Mouse (Mus musculus) ES-Bruce4 (cell line): Measurements from ENCODE around the gene Atp13a2. TPM values are rescaled to one million over a fixed set of nuclear protein-coding genes. Genes with fewer than 3 reads are reported as not detected.

Experiments
- H3K27ac ChIP-seq: 2 replicates; pipeline ENCODE4 v1.5.1; 2012; ENCODE audit warnings: low read length, inconsistent platforms; ENCODE audit not compliant: insufficient read depth
- H3K27me3 ChIP-seq: 2 replicates; pipeline ENCODE4 v1.6.1; 2012; ENCODE audit warnings: mild to moderate bottlenecking, low read length, inconsistent platforms; ENCODE audit not compliant: control insufficient read depth, poor library complexity, insufficient read depth, severe bottlenecking
- H3K36me3 ChIP-seq: 2 replicates; pipeline ENCODE4 v1.6.1; 2012; ENCODE audit warnings: inconsistent platforms, mild to moderate bottlenecking, low read length, moderate library complexity; ENCODE audit not compliant: control insufficient read depth, poor library complexity, insufficient read depth, severe bottlenecking
- H3K4me1 ChIP-seq: one replicate; pipeline ENCODE4 v1.8.1; 2011; ENCODE audit warnings: low read length; ENCODE audit not compliant: control insufficient read depth, insufficient read depth
- H3K4me3 ChIP-seq: 2 replicates; pipeline ENCODE4 v1.5.1; 2011; ENCODE audit warnings: low read depth, mild to moderate bottlenecking, low read length
- H3K9ac ChIP-seq: 2 replicates; pipeline ENCODE4 v1.6.1; 2012; ENCODE audit warnings: low read depth, mild to moderate bottlenecking, inconsistent platforms; ENCODE audit not compliant: poor library complexity, severe bottlenecking
- H3K9me3 ChIP-seq: replicated peaks from 2 replicates; pipeline ENCODE4 v1.6.1; 2012; ENCODE audit warnings: mild to moderate bottlenecking, low read length, inconsistent platforms; ENCODE audit not compliant: control insufficient read depth, poor library complexity, insufficient read depth, severe bottlenecking
- CTCF ChIP-seq: IDR thresholded peaks from one replicate; pipeline ENCODE4 v1.8.1; 2011; ENCODE audit warnings: low read depth, low read length
- EP300 ChIP-seq: IDR thresholded peaks from 2 replicates; pipeline ENCODE4 v1.6.1; 2011; ENCODE audit warnings: low read depth, low read length; ENCODE audit not compliant: insufficient read depth
- POLR2A ChIP-seq: IDR thresholded peaks from one replicate; pipeline ENCODE4 v1.8.1; 2011; ENCODE audit warnings: low read length; ENCODE audit not compliant: insufficient read depth
- polyA plus RNA-seq: library from polyadenylated mRNA; stranded (reverse); fragments of >200 nt; gene quantifications from 2 replicates; pipeline ENCODE4 v1.2.4, GENCODE M21; 2011; ENCODE audit warnings: low read depth; ENCODE audit not compliant: missing spikeins, insufficient read depth, insufficient read length

The Atp13a2 gene
- polyA plus RNA-seq, 1 experiment: 16.8 TPM

- no peaks in the 10 kb centered on the region for H3K36me3 ChIP-seq
- TF ChIP-seq POLR2A (no peak), CTCF (no peak), EP300 (no peak)
- H3K27ac ChIP-seq: no peak overlapping the region
- H3K27me3 ChIP-seq: no peaks in the 10 kb centered on the region
- H3K9ac ChIP-seq: peak overlapping the region; percentile 23; the same call in 1 of the 2 replicates
- H3K4me3 ChIP-seq: peak overlapping the region; percentile 43
- H3K9me3 ChIP-seq: peaks cover 9% of the 10 kb centered on the region; the same call in 1 of the 2 replicates
- H3K4me1 ChIP-seq: no peaks in the 10 kb centered on the region
These were observed 24.3 kb downstream of the Atp13a2 start for GRCm38 (mm10) chr4:141010941-141011429.

GRCm38 (mm10) chr4:141011556-141012328, 25.1 kb downstream of the Atp13a2 start:
- TF ChIP-seq EP300 (no peak), POLR2A (no peak), CTCF (no peak)
- H3K9me3 ChIP-seq: peaks cover 9% of the 10 kb centered on the region; the same call in 1 of the 2 replicates
- H3K4me1 ChIP-seq: no peaks in the 10 kb centered on the region
- H3K27ac ChIP-seq: no peak overlapping the region
- H3K36me3 ChIP-seq: no peaks in the 10 kb centered on the region
- no peaks in the 10 kb centered on the region for H3K27me3 ChIP-seq
- no peak overlapping the region for H3K4me3 ChIP-seq
- H3K9ac ChIP-seq: no peak overlapping the region

- peaks cover 9% of the 10 kb centered on the region; the same call in 1 of the 2 replicates for H3K9me3 ChIP-seq
- H3K9ac ChIP-seq: no peak overlapping the region
- no peaks in the 10 kb centered on the region for H3K4me1 ChIP-seq
- H3K36me3 ChIP-seq: no peaks in the 10 kb centered on the region
- H3K27me3 ChIP-seq: no peaks in the 10 kb centered on the region
- no peak overlapping the region for H3K27ac ChIP-seq
- no peak overlapping the region for H3K4me3 ChIP-seq
- TF ChIP-seq POLR2A (no peak), EP300 (no peak), CTCF (no peak)
These were observed 25.9 kb downstream of the Atp13a2 start for GRCm38 (mm10) chr4:141012558-141012957.

GRCm38 (mm10) chr4:141014114-141014513, 27.4 kb downstream of the Atp13a2 start:
- Histone ChIP-seq H3K9ac (no peak overlapping the region), H3K27ac (no peak overlapping the region), H3K27me3 (no peaks in the 10 kb centered on the region), H3K4me3 (no peak overlapping the region), H3K36me3 (no peaks in the 10 kb centered on the region), H3K4me1 (no peaks in the 10 kb centered on the region), H3K9me3 (peaks cover 4% of the 10 kb centered on the region; the same call in 1 of the 2 replicates)
- TF ChIP-seq CTCF: no peak
- TF ChIP-seq POLR2A: no peak
- no peak for TF ChIP-seq EP300

GRCm38 (mm10) chr4:141014856-141015255, 28.2 kb downstream of the Atp13a2 start:
- H3K36me3 ChIP-seq: no peaks in the 10 kb centered on the region
- no peaks in the 10 kb centered on the region for H3K27me3 ChIP-seq
- no peaks in the 10 kb centered on the region for H3K4me1 ChIP-seq
- H3K27ac ChIP-seq: no peak overlapping the region
- H3K9ac ChIP-seq: no peak overlapping the region
- TF ChIP-seq CTCF (no peak), POLR2A (no peak), EP300 (no peak)
- H3K9me3 ChIP-seq: peaks cover under 1% of the 10 kb centered on the region; the same call in 1 of the 2 replicates
- H3K4me3 ChIP-seq: no peak overlapping the region

GRCm38 (mm10) chr4:141015356-141015755, 28.7 kb downstream of the Atp13a2 start:
- no peak overlapping the region for H3K27ac ChIP-seq
- no peaks in the 10 kb centered on the region for H3K9me3 ChIP-seq
- H3K4me3 ChIP-seq: no peak overlapping the region
- no peaks in the 10 kb centered on the region for H3K27me3 ChIP-seq
- H3K4me1 ChIP-seq: no peaks in the 10 kb centered on the region
- H3K36me3 ChIP-seq: no peaks in the 10 kb centered on the region
- no peak overlapping the region for H3K9ac ChIP-seq
- no peak for TF ChIP-seq CTCF
- TF ChIP-seq POLR2A: no peak
- TF ChIP-seq EP300: no peak
